Mouse (Mus musculus) liver, embryonic 14.5 days (tissue): Measurements from ENCODE around the gene Abraxas2.

Source experiments
- CTCF ChIP-seq: IDR thresholded peaks from 2 replicates; pipeline ENCODE4 v1.5.1; 2016; ENCODE audit warnings: antibody characterized with exemption, low read depth, control low read depth
- EP300 ChIP-seq: IDR thresholded peaks from 2 replicates; pipeline ENCODE4 v1.6.1; 2016; ENCODE audit warnings: antibody characterized with exemption, low read depth

GRCm38 (mm10) chr7:132814089-132814450 is 45.0 kb upstream of the Abraxas2 start:
- TF ChIP-seq CTCF: no peak
- TF ChIP-seq EP300: no peak
